Mouse (Mus musculus): Measurements from ENCODE around the gene Pik3r1.

Pik3r1 gene

GRCm38 (mm10) chr13:101767809-101768629, at the start of gene Pik3r1:
TSS of gene Pik3r1 (minus strand) at chr13:101768217.
- peak; percentile 97 for DNase-seq

- DNase-seq: peak; percentile 16
Measured at GRCm38 (mm10) chr13:101813267-101813900, 45.4 kb upstream of the Pik3r1 start.

- no peak for DNase-seq
Measured at GRCm38 (mm10) chr13:101812341-101812740, 44.3 kb upstream of the Pik3r1 start.

GRCm38 (mm10) chr13:101811882-101812281, 43.9 kb upstream of the Pik3r1 start:
- peak; percentile 49 for DNase-seq

- DNase-seq: peak; percentile 60
Measured at GRCm38 (mm10) chr13:101810667-101811066, 42.6 kb upstream of the Pik3r1 start.

GRCm38 (mm10) chr13:101809796-101810195, 41.8 kb upstream of the Pik3r1 start:
- no peak for DNase-seq

GRCm38 (mm10) chr13:101805559-101806091, 37.6 kb upstream of the Pik3r1 start:
- no peak for DNase-seq

GRCm38 (mm10) chr13:101801372-101802186, 33.6 kb upstream of the Pik3r1 start:
- peak; percentile 78 for DNase-seq

GRCm38 (mm10) chr13:101800833-101801371, 32.9 kb upstream of the Pik3r1 start:
- DNase-seq: no peak

GRCm38 (mm10) chr13:101800021-101800596, 32.1 kb upstream of the Pik3r1 start:
- DNase-seq: no peak

- no peak for DNase-seq
Measured at GRCm38 (mm10) chr13:101799318-101799717, 31.3 kb upstream of the Pik3r1 start.

GRCm38 (mm10) chr13:101798522-101798921, 30.5 kb upstream of the Pik3r1 start:
- DNase-seq: no peak

GRCm38 (mm10) chr13:101796983-101797382, 29.0 kb upstream of the Pik3r1 start:
- DNase-seq: peak; percentile 9

- no peak for DNase-seq
Measured at GRCm38 (mm10) chr13:101785705-101786104, 17.7 kb upstream of the Pik3r1 start.

GRCm38 (mm10) chr13:101784651-101785289, 16.8 kb upstream of the Pik3r1 start:
- no peak for DNase-seq

GRCm38 (mm10) chr13:101779011-101779410, 11.0 kb upstream of the Pik3r1 start:
- DNase-seq: no peak

GRCm38 (mm10) chr13:101777851-101778250, 9.8 kb upstream of the Pik3r1 start:
- DNase-seq: peak; percentile 74

- no peak for DNase-seq
Measured at GRCm38 (mm10) chr13:101771071-101771470, 3.1 kb upstream of the Pik3r1 start.

GRCm38 (mm10) chr13:101769955-101770354, 1.9 kb upstream of the Pik3r1 start:
- no peak for DNase-seq

GRCm38 (mm10) chr13:101768630-101768991, 594 bp upstream of the Pik3r1 start:
- DNase-seq: peak; percentile 76

GRCm38 (mm10) chr13:101767013-101767808, 806 bp downstream of the Pik3r1 start:
- DNase-seq: no peak

Data from layer of hippocampus, adult 9-11 months (tissue).